Mouse (Mus musculus): ENCODE data around the gene Socs3. TPM values are rescaled to one million over a fixed set of nuclear protein-coding genes. Genes with fewer than 3 reads are reported as not detected.

The Socs3 gene
- polyA plus RNA-seq, 1 experiment from 2014 or later = 171 TPM

DNA sequence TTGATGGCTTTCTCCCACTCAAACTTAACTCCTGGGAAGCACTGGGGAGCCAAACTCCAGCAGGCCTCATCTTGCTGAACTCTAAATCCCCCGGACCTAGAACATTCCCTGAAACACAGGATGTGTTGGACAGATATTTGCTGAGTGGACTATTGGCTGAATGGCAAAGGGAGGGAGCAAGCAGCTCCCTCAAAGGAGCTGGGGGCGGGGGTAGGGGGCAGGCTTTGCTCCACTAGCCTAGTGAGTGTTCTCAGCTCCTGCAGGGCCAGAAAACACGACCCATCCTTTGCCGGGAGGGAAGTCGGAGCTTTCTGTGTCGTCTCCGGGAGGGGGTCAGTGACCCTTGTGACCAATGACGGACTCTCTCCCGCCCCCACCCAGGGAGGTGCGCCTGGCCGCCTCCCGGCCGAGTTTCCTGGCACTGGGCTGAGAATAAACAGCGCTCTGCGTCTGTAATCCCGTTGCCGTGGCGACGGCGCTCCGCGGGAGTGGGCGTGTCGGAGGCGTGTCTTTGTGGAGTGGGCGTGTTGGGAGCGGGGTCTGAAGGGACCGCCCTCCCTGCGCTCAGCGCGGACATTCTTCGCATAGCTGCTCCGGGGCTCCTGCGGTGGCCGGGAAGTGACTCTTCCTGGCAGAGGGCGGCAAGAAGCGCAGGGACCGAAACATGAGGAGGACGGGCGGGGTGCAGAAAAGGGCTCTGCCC, 6.6 kb downstream of the Socs3 start:
- in situ Hi-C loops (cut with MboI; ENCODE audit: low pct_unique_long_range_greater_than_20kb) = loop anchor here (25.0 kb wide), 1 partner anchor 851 kb away; the partner anchor contains the start of gene Sec14l1

DNA sequence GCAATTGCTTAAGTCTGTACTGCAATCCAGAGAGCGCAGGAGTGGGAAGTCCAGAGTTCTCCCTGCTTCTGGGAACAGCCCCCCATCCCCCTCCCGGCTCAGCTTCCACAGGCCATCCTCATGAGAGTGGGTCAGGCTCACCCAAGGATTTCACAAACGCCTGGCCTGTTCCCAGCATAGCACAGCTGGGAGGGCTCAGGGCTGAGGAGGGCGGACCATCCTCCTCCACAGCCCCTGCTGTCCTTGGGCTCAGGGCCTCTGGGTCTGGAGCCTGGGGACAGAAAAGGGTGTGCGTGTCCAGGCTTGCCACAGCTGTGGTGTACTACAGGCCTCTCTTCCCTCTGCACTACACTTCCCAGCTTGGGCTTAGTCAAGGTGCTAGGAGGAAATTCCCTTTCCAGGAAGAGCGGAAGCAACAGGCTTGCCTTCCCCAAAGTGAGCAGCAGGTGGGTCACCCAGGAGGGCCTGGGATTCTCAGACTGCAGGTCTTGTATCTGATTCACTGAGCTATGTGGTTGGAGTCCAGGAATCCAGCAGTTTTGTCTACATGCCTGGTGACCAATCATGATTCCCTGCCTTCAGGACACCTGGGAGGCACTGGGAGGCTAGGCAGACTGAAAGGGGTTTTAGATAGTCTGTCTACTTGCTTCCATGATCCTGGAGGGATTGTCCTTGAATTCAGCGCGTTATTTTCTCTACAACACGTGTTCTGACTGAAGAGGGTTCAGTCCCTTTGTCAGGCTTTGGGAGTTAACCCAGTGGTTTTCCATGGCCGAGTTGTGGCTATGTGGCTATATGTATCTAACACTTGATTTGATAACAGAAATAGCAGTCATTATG, 7.4 kb downstream of the Socs3 start:
- peak; percentile 24 for ATAC-seq
- POLR2A ChIA-PET = interaction anchor here (0.5 to 2.2 kb wide), 7 partner anchors 12 to 46 kb away, joined by 3 to 6 read pairs (median 4); no protein-coding TSS in a partner anchor

More for the DNA sequence above, 6.6 kb downstream of the Socs3 start:
- TF ChIP-seq CTCF (IDR thresholded peaks at IDR 0.05) = no peak
- H3K27me3 ChIP-seq = no peaks in the 10 kb centered on the region
- peak; percentile 76 for ATAC-seq
- ChIA-PET CTCF (interaction anchor here (0.9 to 3.0 kb wide), 8 partner anchors 11 to 84 kb away, joined by 3 to 11 read pairs (median 5); no protein-coding TSS in a partner anchor), POLR2A (interaction anchor here (0.7 to 2.2 kb wide), 9 partner anchors 12 to 47 kb away, joined by 3 to 6 read pairs (median 3); no protein-coding TSS in a partner anchor)
- DNase-seq (ENCODE audit: low read depth, low spot score) = peak; percentile 97

DNA sequence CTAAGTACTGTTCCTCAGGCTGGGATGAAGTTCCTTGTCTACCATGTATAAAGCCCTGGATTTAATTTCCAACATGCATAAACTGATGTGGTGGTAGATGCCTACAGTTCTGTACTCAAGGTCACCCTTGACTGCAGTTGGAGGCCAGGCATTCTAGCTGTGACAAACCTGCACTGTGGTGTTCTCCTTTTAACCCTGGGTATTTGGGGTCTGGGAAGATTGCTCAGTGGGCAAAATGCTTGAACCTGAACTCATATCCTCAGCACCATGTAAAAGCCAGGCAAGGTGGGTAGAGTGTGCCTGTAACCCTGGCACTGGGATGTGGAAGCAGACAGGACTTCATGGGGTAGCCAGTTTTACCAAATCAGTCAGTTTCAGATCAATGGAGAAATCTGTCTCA, 9.2 kb downstream of the Socs3 start:
- no peaks in the 10 kb centered on the region for H3K27me3 ChIP-seq
- no peak for TF ChIP-seq CTCF (IDR thresholded peaks at IDR 0.05)
- no peak for ATAC-seq
- ChIA-PET CTCF (interaction anchor here (0.8 to 3.0 kb wide), 3 partner anchors 11 to 46 kb away, joined by 3 to 11 read pairs (median 4); no protein-coding TSS in a partner anchor), POLR2A (no interaction called here)
- in situ Hi-C loops (cut with MboI; ENCODE audit: low pct_unique_long_range_greater_than_20kb) = loop anchor here (25.0 kb wide), 1 partner anchor 848 kb away; the partner anchor contains the start of gene Sec14l1
- no peak for DNase-seq (ENCODE audit: low read depth, low spot score)

More for the DNA sequence above, 7.4 kb downstream of the Socs3 start:
- in situ Hi-C loops (cut with MboI; ENCODE audit: low pct_unique_long_range_greater_than_20kb) = loop anchor here (25.0 kb wide), 1 partner anchor 850 kb away; the partner anchor contains the start of gene Sec14l1
- CTCF ChIA-PET = interaction anchor here (1.5 to 3.0 kb wide), 3 partner anchors 21 to 84 kb away, joined by 4 to 11 read pairs (median 7); no protein-coding TSS in a partner anchor
- H3K27me3 ChIP-seq = no peaks in the 10 kb centered on the region
- no peak for DNase-seq (ENCODE audit: low read depth, low spot score)
- no peak for TF ChIP-seq CTCF (IDR thresholded peaks at IDR 0.05)

DNA sequence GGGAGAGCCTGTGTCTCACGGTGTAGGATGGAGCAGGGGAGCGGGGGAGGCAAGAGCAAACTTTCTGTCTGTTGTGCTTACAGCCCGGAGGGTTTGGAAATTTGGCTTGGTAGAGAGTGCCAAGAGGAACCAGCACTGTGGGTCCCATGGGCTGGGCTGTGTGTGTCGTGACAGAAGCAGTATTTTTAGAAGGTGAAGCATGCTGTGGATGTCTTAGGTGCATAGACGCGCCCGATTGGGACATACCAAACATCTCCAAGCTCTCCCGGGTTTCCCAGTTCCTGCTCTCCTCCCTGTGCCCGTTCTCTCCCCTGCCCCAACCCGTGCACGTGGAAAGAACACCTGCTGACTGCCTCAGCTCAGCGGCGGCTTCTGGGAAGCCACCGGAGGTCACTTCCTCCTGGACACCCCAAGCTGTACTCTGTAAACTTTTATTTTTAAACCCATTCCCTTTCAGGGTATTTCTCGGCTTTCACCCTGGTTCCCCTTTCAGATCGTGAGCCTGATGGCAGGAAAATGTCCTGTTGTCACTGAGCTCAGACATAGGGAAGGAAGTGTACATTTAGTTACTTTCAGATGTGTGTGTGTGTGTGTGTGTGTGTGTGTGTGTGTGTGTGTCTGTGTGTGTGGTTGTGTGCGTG, 10.0 kb downstream of the Socs3 start:
- no peak for TF ChIP-seq CTCF (IDR thresholded peaks at IDR 0.05)
- in situ Hi-C loops (cut with MboI; ENCODE audit: low pct_unique_long_range_greater_than_20kb) = loop anchor here (25.0 kb wide), 1 partner anchor 848 kb away; the partner anchor contains the start of gene Sec14l1
- ATAC-seq (no peak), DNase-seq (ENCODE audit: low read depth, low spot score) (no peak)
- no peaks in the 10 kb centered on the region for H3K27me3 ChIP-seq
- CTCF ChIA-PET = interaction anchor here (1.0 to 1.3 kb wide), 2 partner anchors 18 to 45 kb away, joined by 3 to 4 read pairs; no protein-coding TSS in a partner anchor
- POLR2A ChIA-PET = interaction anchor here (1.5 kb wide), 1 partner anchor 10 kb away, joined by 8 read pairs; no protein-coding TSS in a partner anchor

DNA sequence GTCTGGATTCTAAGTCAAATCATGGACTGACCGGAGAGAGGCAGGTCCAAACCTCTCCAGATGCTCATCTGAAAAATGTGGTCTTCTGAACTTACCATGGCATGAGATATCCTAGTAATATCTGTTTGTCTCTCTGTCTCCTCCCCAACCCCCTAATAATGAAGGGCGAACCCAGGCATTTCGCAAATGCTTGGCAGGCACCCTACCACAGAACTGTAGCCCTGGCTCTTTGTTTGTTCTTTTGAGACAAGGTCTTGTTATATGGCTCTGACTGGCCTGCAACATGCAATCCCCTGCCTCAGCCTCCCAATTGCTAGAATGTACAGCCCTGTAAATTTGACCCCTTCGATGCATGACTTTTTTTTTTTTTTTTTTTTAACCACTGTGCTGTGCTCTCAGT, 10.7 kb downstream of the Socs3 start:
- H3K27me3 ChIP-seq = no peaks in the 10 kb centered on the region
- in situ Hi-C loops (cut with MboI; ENCODE audit: low pct_unique_long_range_greater_than_20kb) = loop anchor here (25.0 kb wide), 1 partner anchor 847 kb away; the partner anchor contains the start of gene Sec14l1
- CTCF ChIA-PET = interaction anchor here (1.0 to 1.3 kb wide), 2 partner anchors 17 to 45 kb away, joined by 3 to 4 read pairs; no protein-coding TSS in a partner anchor
- ATAC-seq = no peak
- DNase-seq (ENCODE audit: low read depth, low spot score) = no peak
- no peak for TF ChIP-seq CTCF (IDR thresholded peaks at IDR 0.05)
- POLR2A ChIA-PET = interaction anchor here (1.3 to 1.5 kb wide), 2 partner anchors 8 to 9 kb away, joined by 5 to 8 read pairs; no protein-coding TSS in a partner anchor

DNA sequence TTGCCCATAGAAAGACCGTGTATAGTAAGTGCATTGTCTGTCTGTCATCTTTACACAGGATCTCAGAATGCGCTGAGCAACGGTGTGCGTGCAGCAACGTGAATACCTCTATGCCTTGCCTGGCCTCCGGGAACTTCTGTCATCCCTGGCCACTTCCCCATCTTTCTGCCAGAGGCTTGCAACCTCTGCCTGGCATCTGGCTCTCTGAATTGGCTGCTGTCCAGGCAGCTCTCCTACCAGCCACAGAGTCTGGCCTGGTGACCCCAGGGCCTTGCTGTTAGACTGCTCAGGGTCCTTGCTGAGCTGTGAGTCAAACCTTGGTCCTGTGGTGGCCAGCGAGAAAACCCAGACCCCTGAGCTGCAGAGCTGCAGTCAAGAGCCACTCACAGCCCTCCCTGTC, 11.7 kb downstream of the Socs3 start:
- H3K27me3 ChIP-seq = no peaks in the 10 kb centered on the region
- TF ChIP-seq CTCF (IDR thresholded peaks at IDR 0.05) = no peak
- no peak for DNase-seq (ENCODE audit: low read depth, low spot score)
- ChIA-PET CTCF (interaction anchor here (1.3 to 1.5 kb wide), 3 partner anchors 12 to 25 kb away, joined by 3 to 4 read pairs (median 4); no protein-coding TSS in a partner anchor), POLR2A (interaction anchor here (1.3 to 1.6 kb wide), 2 partner anchors 9 to 13 kb away, joined by 5 read pairs; no protein-coding TSS in a partner anchor)
- no peak for ATAC-seq
- in situ Hi-C loops (cut with MboI; ENCODE audit: low pct_unique_long_range_greater_than_20kb) = loop anchor here (25.0 kb wide), 1 partner anchor 846 kb away; the partner anchor contains the start of gene Sec14l1

DNA sequence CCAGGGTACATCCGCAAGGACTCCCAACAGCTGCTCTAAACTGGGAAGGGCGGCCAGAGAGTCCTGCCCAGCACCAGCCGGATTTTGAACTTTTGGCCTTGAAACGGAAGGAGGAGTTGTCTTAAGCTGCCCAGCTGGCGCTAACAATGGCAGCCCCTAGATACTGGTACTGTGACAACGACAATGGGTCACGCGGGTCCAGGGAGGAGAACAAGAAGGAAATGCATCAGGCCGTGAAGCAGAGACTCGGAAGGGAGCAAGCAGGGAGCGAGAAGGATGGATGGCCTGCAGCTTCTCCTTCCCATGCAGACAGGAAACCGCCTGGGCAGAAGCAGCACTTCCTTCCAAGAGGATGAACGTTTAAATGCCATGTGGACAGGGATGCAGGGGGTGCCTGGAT, 14.2 kb downstream of the Socs3 start:
- TF ChIP-seq CTCF (IDR thresholded peaks at IDR 0.05) = no peak
- ATAC-seq = no peak
- in situ Hi-C loops (cut with MboI; ENCODE audit: low pct_unique_long_range_greater_than_20kb) = loop anchor here (25.0 kb wide), 1 partner anchor 843 kb away; the partner anchor contains the start of gene Sec14l1
- H3K27me3 ChIP-seq = no peaks in the 10 kb centered on the region
- ChIA-PET CTCF (no interaction called here), POLR2A (no interaction called here)
- no peak for DNase-seq (ENCODE audit: low read depth, low spot score)

DNA sequence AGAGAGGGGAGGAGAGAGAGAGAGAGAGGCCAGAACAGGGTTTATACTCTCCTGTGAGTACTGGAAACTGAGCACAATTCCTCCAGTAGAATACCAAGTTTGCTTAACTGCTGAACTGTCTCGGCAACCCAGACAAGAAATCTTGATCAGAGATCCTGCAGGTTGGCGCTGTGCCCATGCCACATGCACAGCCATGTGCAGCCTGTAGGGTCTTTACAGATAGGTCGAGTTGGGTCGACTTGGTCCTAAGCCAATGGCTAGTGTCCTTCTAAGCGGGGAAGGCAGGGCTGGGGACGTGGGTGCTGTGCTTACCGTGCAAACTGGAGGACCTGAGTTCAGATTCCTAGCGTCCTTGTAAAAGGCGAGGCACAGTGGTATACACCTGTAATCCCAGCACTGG, 15.0 kb downstream of the Socs3 start:
- ChIA-PET POLR2A (no interaction called here), CTCF (no interaction called here)
- no peaks in the 10 kb centered on the region for H3K27me3 ChIP-seq
- in situ Hi-C loops (cut with MboI; ENCODE audit: low pct_unique_long_range_greater_than_20kb) = loop anchor here (25.0 kb wide), 1 partner anchor 843 kb away; the partner anchor contains the start of gene Sec14l1
- no peak for DNase-seq (ENCODE audit: low read depth, low spot score)
- no peak for TF ChIP-seq CTCF (IDR thresholded peaks at IDR 0.05)
- ATAC-seq = no peak

DNA sequence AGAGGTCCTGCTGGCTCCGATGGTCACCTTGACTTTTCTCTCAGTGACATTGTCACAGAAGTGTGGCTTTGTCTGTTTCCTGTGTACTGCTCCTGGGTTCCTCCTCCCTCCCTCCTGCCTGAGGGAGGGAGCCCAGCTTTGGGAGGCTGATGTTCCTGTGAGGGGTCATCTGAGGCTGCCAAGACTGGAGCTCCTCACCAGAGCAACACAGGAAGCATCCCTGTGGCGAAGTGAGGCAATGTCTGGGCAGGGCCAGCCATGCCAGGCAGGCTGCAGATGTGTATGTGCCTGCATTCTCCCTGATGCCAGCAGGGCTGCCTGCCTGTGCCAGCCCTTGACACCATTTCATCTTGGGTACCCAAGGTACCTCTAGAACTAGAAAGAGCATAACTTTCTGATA, 15.8 kb downstream of the Socs3 start:
- ATAC-seq (no peak), DNase-seq (ENCODE audit: low read depth, low spot score) (no peak)
- no peak for TF ChIP-seq CTCF (IDR thresholded peaks at IDR 0.05)
- ChIA-PET POLR2A (no interaction called here), CTCF (no interaction called here)
- H3K27me3 ChIP-seq = no peaks in the 10 kb centered on the region
- in situ Hi-C loops (cut with MboI; ENCODE audit: low pct_unique_long_range_greater_than_20kb) = loop anchor here (25.0 kb wide), 1 partner anchor 842 kb away; the partner anchor contains the start of gene Sec14l1

All from Patski (cell line).